Mouse (Mus musculus) left cerebral cortex, postnatal 14 days (tissue): ENCODE data around the gene Nckap5. TPM values are rescaled to one million over a fixed set of nuclear protein-coding genes. Genes with fewer than 3 reads are reported as not detected.

Source experiments
- DNase-seq, 2 experiments: peaks; one replicate each; pipeline ENCODE4 v3.0.0; 2021 to 2022; ENCODE audit warnings: low spot score in 2 of 2, mixed read lengths in 1 of 2
- intact Hi-C: fragments of 180-260 bp; cut with DNase I; formaldehyde crosslinking; loops from one replicate; pipeline ENCODE4 v1.15.1; 2025
- total RNA-seq, 2 experiments: library from RNA; stranded (reverse); gene quantifications; 2 replicates each; pipeline ENCODE4 v1.2.3; 2021

The Nckap5 gene
- total RNA-seq, 2 experiments from 2014 or later = 6.6 to 8.0 TPM

- intact Hi-C loops = loop anchor here (10.0 kb wide), 1 partner anchor 273 kb away; no protein-coding TSS in a partner anchor
- DNase-seq = no peak
Measured at GRCm38 (mm10) chr1:126451472-126451871, 379.1 kb downstream of the Nckap5 start.

GRCm38 (mm10) chr1:126449424-126449823 lies 381.2 kb downstream of the Nckap5 start:
- intact Hi-C loops = no loop called here
- DNase-seq = no peak

- intact Hi-C loops = no loop called here
- DNase-seq = no peak
Measured at GRCm38 (mm10) chr1:126443890-126444289, 386.7 kb downstream of the Nckap5 start.

GRCm38 (mm10) chr1:126442723-126443122 lies 387.9 kb downstream of the Nckap5 start:
- intact Hi-C loops = no loop called here
- DNase-seq = no peak

GRCm38 (mm10) chr1:126438000-126438572 lies 392.5 kb downstream of the Nckap5 start:
- intact Hi-C loops = no loop called here
- DNase-seq = no peak

GRCm38 (mm10) chr1:126436937-126437667 lies 393.5 kb downstream of the Nckap5 start:
- DNase-seq = no peak
- intact Hi-C loops = no loop called here

GRCm38 (mm10) chr1:126432285-126432684 lies 398.3 kb downstream of the Nckap5 start:
- intact Hi-C loops = loop anchor here (5.0 kb wide), 4 partner anchors 495 to 825 kb away; partner anchors contain the start of gene Lypd1

GRCm38 (mm10) chr1:126431594-126431993 lies 399.0 kb downstream of the Nckap5 start:
- peak; percentile 85 to 87 for DNase-seq
- intact Hi-C loops = loop anchor here (5.0 kb wide), 4 partner anchors 496 to 824 kb away; partner anchors contain the start of gene Lypd1

More at GRCm38 (mm10) chr1:126432285-126432684, 398.3 kb downstream of the Nckap5 start:
- DNase-seq = no peak

GRCm38 (mm10) chr1:126411426-126411825 lies 419.2 kb downstream of the Nckap5 start:
- DNase-seq = no peak
- intact Hi-C loops = no loop called here

GRCm38 (mm10) chr1:126407886-126408285 lies 422.7 kb downstream of the Nckap5 start:
- intact Hi-C loops = no loop called here
- DNase-seq = peak in 1 of 2 experiments; percentile 26

GRCm38 (mm10) chr1:126405543-126405942 lies 425.1 kb downstream of the Nckap5 start:
- DNase-seq = no peak
- intact Hi-C loops = no loop called here

GRCm38 (mm10) chr1:126403970-126404369 lies 426.6 kb downstream of the Nckap5 start:
- intact Hi-C loops = no loop called here
- no peak for DNase-seq

GRCm38 (mm10) chr1:126391204-126391603 lies 439.4 kb downstream of the Nckap5 start:
- DNase-seq = no peak
- intact Hi-C loops = no loop called here

- intact Hi-C loops = no loop called here
- no peak for DNase-seq
Measured at GRCm38 (mm10) chr1:126377339-126377980, 453.1 kb downstream of the Nckap5 start.

GRCm38 (mm10) chr1:126366736-126367135 lies 463.9 kb downstream of the Nckap5 start:
- no peak for DNase-seq
- intact Hi-C loops = no loop called here

GRCm38 (mm10) chr1:126364556-126364955 lies 466.0 kb downstream of the Nckap5 start:
- DNase-seq = no peak
- intact Hi-C loops = no loop called here

- DNase-seq = no peak
- intact Hi-C loops = no loop called here
Measured at GRCm38 (mm10) chr1:126360531-126361220, 469.9 kb downstream of the Nckap5 start.

- intact Hi-C loops = no loop called here
- DNase-seq = no peak
Measured at GRCm38 (mm10) chr1:126360111-126360510, 470.5 kb downstream of the Nckap5 start.

- intact Hi-C loops = no loop called here
- DNase-seq = peak in 1 of 2 experiments; percentile 14
Measured at GRCm38 (mm10) chr1:126341806-126342205, 488.8 kb downstream of the Nckap5 start.

- intact Hi-C loops = no loop called here
- DNase-seq = no peak
Measured at GRCm38 (mm10) chr1:126339250-126339649, 491.3 kb downstream of the Nckap5 start.
